Mouse (Mus musculus) heart, postnatal 10 days (tissue): ENCODE measurements around the gene Gckr. TPM values are rescaled to one million over a fixed set of nuclear protein-coding genes. Genes with fewer than 3 reads are reported as not detected.
"Not testable (repeated sequence)": the region's sequence is repeated elsewhere in the genome, so short reads cannot be mapped to it uniquely, and the experiment has no call there.

Experiments used
- DNase-seq, 2 experiments: peaks; one replicate each; pipeline ENCODE4 v3.0.0; 2021
- intact Hi-C: fragments of 180-260 bp; cut with DNase I; formaldehyde crosslinking; loops from one replicate; pipeline ENCODE4 v1.15.1; 2025
- total RNA-seq, 2 experiments: library from RNA; stranded (reverse); gene quantifications; 2 replicates each; pipeline ENCODE4 v1.2.3; 2021

Gene Gckr
- total RNA-seq, 2 experiments from 2014 or later = not detected

DNA sequence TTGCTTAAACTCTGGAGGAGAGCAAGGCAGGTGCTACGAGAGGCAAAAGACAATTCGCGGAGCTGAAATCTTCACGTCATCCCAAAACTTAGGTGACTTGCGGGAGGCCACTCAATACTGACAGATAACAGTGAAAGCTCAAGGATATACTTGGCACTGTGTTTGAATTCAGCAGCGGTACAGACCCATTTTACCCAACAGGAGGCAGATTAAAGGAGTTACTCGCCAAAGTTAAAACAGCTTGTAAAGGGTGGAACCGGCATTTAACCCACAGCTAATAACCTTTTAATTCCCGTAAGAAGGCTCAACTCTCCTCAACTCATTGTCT, 5.9 kb upstream of the Gckr start:
- intact Hi-C loops = loop anchor here (2.0 kb wide), 1 partner anchor 51 kb away; the partner anchor contains the start of genes Gm9970 and Nrbp1
- DNase-seq = no peak

DNA sequence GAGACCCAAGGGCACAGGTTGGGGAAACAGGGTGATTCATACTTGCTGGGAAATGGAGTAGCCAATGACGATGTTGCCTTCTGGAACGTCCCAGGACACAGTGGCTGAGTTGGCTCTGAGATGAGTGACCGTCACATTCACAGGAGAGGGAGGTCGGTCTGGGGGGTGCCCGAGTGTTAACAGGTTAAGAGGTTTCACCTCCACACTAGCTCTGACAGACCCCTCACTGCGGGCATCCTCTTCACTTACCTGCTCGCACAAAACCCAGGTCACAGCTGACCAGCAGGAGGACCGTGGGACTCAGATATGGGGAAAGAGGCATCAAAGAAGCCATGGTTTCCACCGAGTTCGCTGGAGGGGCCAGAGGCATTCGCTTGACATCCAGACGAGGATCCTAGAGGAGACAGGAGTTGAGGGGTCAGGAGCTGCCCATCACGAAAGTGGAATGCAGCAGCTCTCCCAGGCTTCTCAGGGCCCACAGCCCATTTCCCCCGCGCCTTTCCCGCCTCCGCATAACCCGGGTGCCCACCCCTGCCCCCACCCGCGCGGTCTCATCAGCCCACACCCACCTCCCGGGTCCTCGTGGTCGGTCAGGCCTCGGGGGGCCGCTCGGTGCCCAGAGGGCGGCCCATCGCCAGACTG, 2.2 kb upstream of the Gckr start:
- intact Hi-C loops = no loop called here
- no peak for DNase-seq

GRCm38 (mm10) chr5:31295606-31296141, 1.6 kb upstream of the Gckr start, which contains the start of gene Fndc4:
Gene Fndc4, minus strand, starts transcription at chr5:31296080.
- DNase-seq = peak; percentile 30 to 36
- intact Hi-C loops = no loop called here

DNA sequence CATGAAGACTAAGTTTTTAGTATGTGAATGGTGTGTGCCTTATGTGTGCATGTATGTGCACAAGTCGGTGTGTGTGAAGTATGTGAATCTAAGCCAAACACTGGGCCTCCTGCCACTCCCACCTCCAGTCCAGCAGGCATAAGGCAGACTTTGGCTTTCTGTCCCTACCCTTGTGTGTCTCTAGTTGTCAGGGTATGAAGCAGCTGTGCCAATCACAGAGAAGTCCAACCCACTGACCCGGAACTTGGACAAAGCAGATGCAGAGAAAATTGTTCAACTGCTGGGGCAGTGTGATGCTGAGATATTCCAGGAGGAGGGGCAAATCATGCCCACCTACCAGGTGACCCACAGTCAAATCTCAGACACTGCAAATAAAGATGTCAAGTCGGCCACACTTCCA, 738 bp downstream of the Gckr start:
- intact Hi-C loops = no loop called here
- DNase-seq = no peak

DNA sequence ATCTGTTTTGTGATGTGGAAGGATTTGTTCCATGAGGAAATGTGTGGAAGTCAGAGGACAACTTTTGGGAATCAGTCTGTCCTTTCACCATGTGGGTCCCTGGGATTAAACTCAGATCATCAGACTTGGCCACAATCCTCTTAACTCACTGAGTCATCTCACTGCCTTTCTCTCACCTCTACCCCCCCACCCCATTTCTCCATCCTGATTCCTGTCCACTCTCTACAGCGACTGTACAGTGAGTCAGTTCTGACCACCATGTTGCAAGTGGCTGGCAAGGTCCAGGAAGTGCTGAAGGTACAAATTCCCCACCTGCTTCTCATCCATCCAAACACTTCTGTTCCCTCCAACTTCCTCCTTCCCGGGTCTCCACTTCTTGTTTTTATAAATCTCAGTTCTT, 1.2 kb downstream of the Gckr start:
- no peak for DNase-seq
- intact Hi-C loops = no loop called here

DNA sequence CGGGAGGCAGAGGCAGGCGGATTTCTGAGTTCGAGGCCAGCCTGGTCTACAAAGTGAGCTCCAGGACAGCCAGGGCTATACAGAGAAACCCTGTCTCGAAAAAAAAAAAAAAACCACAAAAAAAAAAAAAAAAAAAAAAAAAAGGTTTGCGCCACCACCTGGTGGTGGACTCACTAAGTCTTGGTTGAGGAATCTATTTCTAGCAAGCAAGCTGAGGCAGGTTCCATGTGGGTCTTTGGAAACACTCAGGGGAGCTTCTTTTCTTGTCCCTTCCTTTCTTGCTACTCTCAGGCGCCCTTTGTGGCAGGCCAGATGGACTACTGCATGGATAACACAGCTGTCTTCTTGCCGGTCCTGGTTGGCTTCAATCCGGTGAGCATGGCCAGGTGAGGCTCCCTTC, 4.6 kb downstream of the Gckr start:
- DNase-seq = no peak
- intact Hi-C loops = no loop called here

GRCm38 (mm10) chr5:31303093-31303492, 5.8 kb downstream of the Gckr start:
- no peak for DNase-seq
- intact Hi-C loops = no loop called here

GRCm38 (mm10) chr5:31312806-31313205, 15.6 kb downstream of the Gckr start:
- no peak for DNase-seq
- intact Hi-C loops = no loop called here

DNA sequence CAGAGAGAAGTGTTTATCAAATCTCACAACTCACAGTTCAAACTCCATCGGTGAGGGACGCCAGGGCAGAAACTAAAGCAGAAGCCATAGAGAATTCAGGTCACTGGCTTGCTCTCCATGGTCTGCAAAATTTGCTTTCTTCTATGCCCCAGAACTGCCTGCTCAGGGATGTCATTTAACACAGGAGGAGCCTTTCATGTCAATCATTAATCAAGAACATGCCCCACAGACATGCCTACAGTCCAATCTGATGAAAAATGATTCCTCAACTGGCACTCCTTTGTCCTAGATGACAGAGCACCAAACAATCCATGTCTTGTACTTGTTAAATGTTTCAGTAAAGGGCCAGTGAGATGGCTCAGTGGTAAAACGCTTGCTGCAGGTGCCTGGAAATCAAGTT, 25.5 kb downstream of the Gckr start:
- DNase-seq = no peak
- intact Hi-C loops = no loop called here

DNA sequence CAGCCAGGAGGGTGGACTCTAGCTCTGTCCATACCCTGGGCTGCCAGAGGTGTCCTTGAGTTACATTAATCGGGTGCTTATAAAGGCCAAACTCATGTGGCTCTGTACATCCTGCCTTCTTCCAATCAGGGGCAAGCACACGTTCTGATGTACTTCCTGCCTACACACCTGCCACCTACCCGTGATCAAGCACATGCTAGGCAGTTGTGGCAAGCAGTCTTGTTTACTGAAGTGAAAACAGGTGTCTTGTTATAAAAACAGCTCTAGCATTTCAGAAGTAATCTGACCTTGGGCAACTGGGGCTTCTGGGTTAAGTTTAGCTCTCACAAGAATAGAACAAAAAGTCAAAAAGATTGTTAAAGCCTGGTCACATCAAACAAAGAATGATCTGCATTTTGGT, 26.8 kb downstream of the Gckr start:
- intact Hi-C loops = no loop called here
- DNase-seq = no peak

GRCm38 (mm10) chr5:31326850-31327249, 29.6 kb downstream of the Gckr start:
- DNase-seq = no peak

DNA sequence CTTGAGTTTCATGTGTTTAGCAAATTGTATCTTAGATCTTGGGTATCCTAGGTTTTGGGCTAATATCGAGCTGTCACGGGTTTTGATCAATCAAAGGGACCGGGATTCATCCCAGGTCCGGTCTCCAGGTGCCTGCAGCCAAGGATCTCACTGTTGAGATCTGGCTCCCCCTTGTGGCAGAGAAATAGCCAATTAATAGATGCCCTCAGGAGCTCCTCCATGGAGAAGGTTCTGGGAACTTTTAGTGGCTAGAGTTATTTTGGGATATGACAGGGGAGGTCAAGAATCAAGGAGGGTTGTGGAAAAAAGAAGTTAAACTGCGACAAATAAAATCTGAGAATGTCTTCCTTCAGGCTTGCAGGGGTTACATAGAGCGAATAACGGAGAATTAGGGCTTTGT, 31.0 kb downstream of the Gckr start:
- intact Hi-C loops = loop anchor here (1.0 kb wide), 1 partner anchor 109 kb away; no protein-coding TSS in a partner anchor
- peak; percentile 79 to 86 for DNase-seq

More at GRCm38 (mm10) chr5:31326850-31327249, 29.6 kb downstream of the Gckr start:
- intact Hi-C loops = no loop called here

DNA sequence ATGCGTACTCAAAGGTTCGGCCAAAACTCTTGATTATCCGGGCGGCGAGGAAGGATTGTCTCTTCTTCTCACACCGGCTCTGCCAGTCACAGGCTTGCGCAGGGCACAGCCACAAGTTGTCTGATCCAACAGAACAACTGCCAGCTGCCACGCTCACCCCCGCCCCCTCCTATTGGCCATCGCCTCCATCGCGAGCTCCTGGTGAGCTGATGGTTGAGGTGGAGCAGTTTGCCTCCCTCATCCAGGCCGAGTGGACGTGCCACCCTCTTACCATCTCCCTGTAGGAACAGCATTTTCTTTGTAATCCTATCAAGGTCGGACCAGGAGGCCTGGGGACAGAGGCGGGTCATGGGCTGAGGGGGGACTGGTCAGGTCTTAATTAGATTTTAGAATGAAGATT, 60.3 kb downstream of the Gckr start:
- DNase-seq, intact Hi-C loops: not testable (repeated sequence)

DNA sequence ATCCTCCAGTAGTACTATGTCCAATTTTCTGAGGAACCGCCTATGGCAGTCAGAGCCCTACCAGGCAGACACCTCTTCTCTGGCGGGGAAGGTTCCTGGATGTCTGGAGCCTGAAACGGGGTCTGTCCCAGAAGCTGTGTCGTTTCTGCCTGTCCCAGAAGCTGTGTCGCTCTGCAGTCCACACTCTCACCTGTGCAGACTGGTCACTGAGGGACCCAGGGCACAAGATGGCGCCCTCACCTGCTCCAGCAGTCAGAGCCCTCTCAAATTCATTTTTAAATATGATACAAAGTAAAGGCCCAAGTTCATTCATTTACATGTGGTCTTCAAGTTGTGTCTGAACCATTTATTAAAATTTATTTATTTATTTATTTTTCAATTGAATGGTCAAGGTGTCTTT, 63.7 kb downstream of the Gckr start:
- no peak for DNase-seq
- intact Hi-C loops = no loop called here

Other genes starting within 250 kb of the Gckr start
- 10 to 100 TPM; 62.7 to 64.1 TPM for gene Atraid, start 249.1 kb upstream of the Gckr start, total RNA-seq
- 1 to 10 TPM; 4.7 to 4.8 TPM for gene Slc5a6, start 248.5 kb upstream of the Gckr start, total RNA-seq
- gene Cad, start 242.7 kb upstream of the Gckr start, total RNA-seq = 10 to 100 TPM; 19.1 to 21.7 TPM
- gene Dnajc5g, start 191.2 kb upstream of the Gckr start, total RNA-seq = not detected
- gene Slc30a3, start 189.2 kb upstream of the Gckr start, total RNA-seq = under 1 TPM in 1 of 2 experiments, not detected in 1; 0.25 TPM
- 10 to 100 TPM; 67.3 to 78.0 TPM for gene Trim54, start 180.7 kb upstream of the Gckr start, total RNA-seq
- gene Ucn, start 158.6 kb upstream of the Gckr start, total RNA-seq = not detected
- gene Mpv17, start 143.2 kb upstream of the Gckr start, total RNA-seq = 10 to 100 TPM; 52.1 to 59.3 TPM
- 1 to 10 TPM in 1 of 2 experiments, under 1 TPM in 1; 0.38 to 1.6 TPM for gene Gm29609, start 117.5 kb upstream of the Gckr start, total RNA-seq
- gene Gtf3c2, start 117.3 kb upstream of the Gckr start, total RNA-seq = 10 to 100 TPM; 45.1 to 48.3 TPM
- 10 to 100 TPM; 80.0 to 80.7 TPM for gene Snx17, start 104.2 kb upstream of the Gckr start, total RNA-seq
- gene Eif2b4, start 104.0 kb upstream of the Gckr start, total RNA-seq = 10 to 100 TPM; 44.8 to 45.2 TPM
- gene Zfp513, start 95.1 kb upstream of the Gckr start, total RNA-seq = 10 to 100 TPM; 12.7 to 12.9 TPM
- 10 to 100 TPM; 70.1 to 86.9 TPM for gene Ppm1g, start 76.8 kb upstream of the Gckr start, total RNA-seq
- 10 to 100 TPM; 83.8 to 85.2 TPM for gene Nrbp1, start 56.6 kb upstream of the Gckr start, total RNA-seq
- 1 to 10 TPM in 1 of 2 experiments, not detected in 1; 1.0 TPM for gene Gm9970, start 56.2 kb upstream of the Gckr start, total RNA-seq
- gene Krtcap3, start 45.8 kb upstream of the Gckr start, total RNA-seq = 1 to 10 TPM; 2.1 to 2.5 TPM
- 10 to 100 TPM; 34.1 to 40.4 TPM for gene Ift172, start 6.3 kb upstream of the Gckr start, total RNA-seq
- gene Fndc4, start 1.4 kb upstream of the Gckr start, total RNA-seq = 10 to 100 TPM in 1 of 2 experiments, 1 to 10 TPM in 1; 3.6 to 10.3 TPM
- 10 to 100 TPM; 20.5 to 23.6 TPM for gene Zfp512, start 155.0 kb downstream of the Gckr start, total RNA-seq
- gene 4930548H24Rik, start 188.3 kb downstream of the Gckr start, total RNA-seq = under 1 TPM; 0.22 to 0.32 TPM
- 10 to 100 TPM; 22.1 to 24.5 TPM for gene Gpn1, start 197.3 kb downstream of the Gckr start, total RNA-seq
- gene Slc4a1ap, start 229.6 kb downstream of the Gckr start, total RNA-seq = 10 to 100 TPM; 19.2 to 23.2 TPM
- 10 to 100 TPM; 15.8 to 16.1 TPM for gene Supt7l, start 230.4 kb downstream of the Gckr start, total RNA-seq